Mouse (Mus musculus): ENCODE data around the gene Eps8l2.
"Not testable (repeated sequence)": the region's sequence is repeated elsewhere in the genome, so short reads cannot be mapped to it uniquely, and the experiment has no call there.

Gene Eps8l2

DNA sequence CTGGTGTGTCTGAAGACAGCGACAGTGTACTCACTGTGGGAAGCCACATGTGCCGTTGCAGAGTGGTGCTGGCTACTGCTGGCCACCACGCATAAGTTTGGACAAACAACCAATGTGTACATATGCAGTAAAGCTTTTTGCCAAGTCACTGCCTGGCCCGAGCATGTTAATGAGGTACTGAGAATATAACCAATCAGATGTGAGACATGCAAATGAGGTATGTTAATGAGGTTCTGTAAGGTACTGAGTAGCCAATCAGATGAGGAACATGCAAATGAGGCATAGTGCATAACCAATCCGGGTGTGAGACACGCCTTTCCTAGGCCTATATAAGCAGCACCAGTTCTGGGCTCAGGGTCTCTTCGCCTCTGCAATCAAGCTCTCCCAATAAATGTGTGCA is 69.0 kb downstream of the Eps8l2 start:
- DNase-seq (ENCODE audit: low read depth, low spot score): not testable (repeated sequence)

DNA sequence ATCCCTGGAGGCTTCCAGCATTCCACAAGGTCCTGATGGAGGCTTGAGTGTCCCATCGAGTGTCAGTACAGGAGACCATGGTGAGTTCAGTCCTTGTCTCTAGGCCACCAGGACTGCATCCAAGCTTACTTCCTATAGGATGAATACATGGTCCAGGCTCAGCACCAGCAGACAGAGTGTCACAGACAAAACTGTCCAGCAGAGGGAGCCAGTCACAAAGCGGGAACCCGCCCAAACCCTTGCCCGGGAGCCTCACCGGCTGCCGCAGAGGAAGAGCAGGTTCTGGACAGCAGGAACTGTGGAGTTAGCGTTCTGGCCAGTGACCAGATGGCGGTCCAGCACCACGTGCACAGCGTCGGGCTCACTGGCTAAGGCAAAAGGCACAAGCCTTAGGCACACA is 70.2 kb downstream of the Eps8l2 start:
- peak; percentile 95 for DNase-seq (ENCODE audit: low read depth, low spot score)

DNA sequence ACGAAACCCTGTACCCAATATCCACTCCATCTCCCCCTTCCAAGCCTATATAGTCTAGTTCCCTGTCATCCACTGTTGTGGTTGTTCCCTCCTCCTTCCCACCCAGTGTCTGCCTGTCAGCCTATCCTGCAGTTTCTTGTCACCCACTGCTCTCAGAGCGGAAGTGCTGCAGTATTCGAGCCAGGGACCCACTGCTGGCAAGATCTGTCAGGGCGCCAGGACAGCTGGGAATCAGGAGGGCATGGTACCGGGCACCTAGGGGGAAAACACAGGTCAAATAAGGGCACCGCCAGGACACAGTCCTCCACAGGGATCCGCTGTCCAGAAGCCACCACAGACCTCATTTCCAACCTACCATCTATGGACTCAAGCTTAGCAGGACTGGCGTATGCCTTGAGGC is 72.0 kb downstream of the Eps8l2 start:
- peak; percentile 15 for DNase-seq (ENCODE audit: low read depth, low spot score)

DNA sequence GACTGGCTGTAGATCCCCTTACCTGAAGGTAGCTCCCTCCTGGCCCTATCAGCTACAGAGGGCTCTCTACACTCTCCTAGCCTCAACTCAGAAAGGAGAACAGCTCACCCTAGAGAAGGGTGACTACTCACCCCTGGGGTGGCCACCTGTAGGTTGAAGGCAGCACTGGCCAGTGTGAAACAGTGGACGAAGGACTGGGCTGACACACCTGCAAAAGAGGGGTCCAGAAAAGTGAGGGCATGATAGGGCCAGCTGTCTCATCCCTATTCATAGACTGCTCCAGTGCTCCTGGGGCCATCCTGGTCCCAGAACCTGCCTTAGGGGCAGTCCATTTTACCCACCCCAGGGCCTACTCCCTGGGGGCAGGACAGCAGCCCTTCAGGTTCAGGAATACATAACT is 73.0 kb downstream of the Eps8l2 start:
- DNase-seq (ENCODE audit: low read depth, low spot score): no peak

Measured in brain, adult 2 months (tissue).